Mouse (Mus musculus) E14TG2a.4 (cell line): ENCODE results near the gene Mmel1.

ENCODE experiments used
- CTCF ChIP-seq: conservative IDR thresholded peaks from 2 replicates; pipeline ENCODE4 v1.5.1; 2014; ENCODE audit warnings: low read length
- NANOG ChIP-seq: IDR thresholded peaks from 2 replicates; pipeline ENCODE4 v1.6.1; 2014; ENCODE audit warnings: borderline replicate concordance, low read length, mixed read lengths

GRCm38 (mm10) chr4:154866391-154866790, 3.0 kb upstream of the Mmel1 start:
- no peak for TF ChIP-seq CTCF
- no peak for TF ChIP-seq NANOG
